Mouse (Mus musculus) limb, embryonic 15.5 days (tissue): ENCODE measurements at regions not wholly inside any gene's neighbourhood (a gene's known extent, or its start where the extent isn't known, plus 50 kb on each side); places are given as distances from the start of the nearest gene placed in this dataset.

ENCODE experiments used
- ATAC-seq: fragments of 200-750 bp; cut with Nextera tagmentation; 2 replicates; pipeline ENCODE4 v1.8.0; 2017; ENCODE audit warnings: low read depth, moderate TSS enrichment; ENCODE audit not compliant: insufficient number of reproducible peaks, low FRiP score, low TSS enrichment
- H3K27ac ChIP-seq: fragments of 300-500 bp; sonication (generic); 2 replicates; pipeline ENCODE4 v1.5.1; 2015; ENCODE audit warnings: moderate library complexity, mild to moderate bottlenecking, inconsistent platforms
- H3K27me3 ChIP-seq: fragments of 300-500 bp; sonication (generic); 2 replicates; pipeline ENCODE4 v1.6.1; 2015; ENCODE audit warnings: inconsistent platforms
- H3K36me3 ChIP-seq: fragments of 300-500 bp; sonication (generic); 2 replicates; pipeline ENCODE4 v1.6.1; 2015; ENCODE audit warnings: inconsistent platforms
- H3K4me1 ChIP-seq: fragments of 300-500 bp; sonication (generic); 2 replicates; pipeline ENCODE4 v1.6.1; 2015; ENCODE audit warnings: inconsistent platforms
- H3K4me2 ChIP-seq: fragments of 300-500 bp; sonication (generic); 2 replicates; pipeline ENCODE4 v1.6.1; 2015; ENCODE audit warnings: mild to moderate bottlenecking, inconsistent platforms
- H3K4me3 ChIP-seq: fragments of 300-500 bp; sonication (generic); 2 replicates; pipeline ENCODE4 v1.5.1; 2015; ENCODE audit warnings: mild to moderate bottlenecking, inconsistent platforms
- H3K9ac ChIP-seq: fragments of 300-500 bp; sonication (generic); 2 replicates; pipeline ENCODE4 v1.6.1; 2015; ENCODE audit warnings: inconsistent platforms
- H3K9me3 ChIP-seq: fragments of 300-500 bp; sonication (generic); 2 replicates; pipeline ENCODE4 v1.6.1; 2016; ENCODE audit warnings: inconsistent platforms
- WGBS: fragments of 180-500 bp; shearing (Covaris S2); methylation state at CpG from one replicate; pipeline ENCODE4 v1.1.7; 2015; 5-methylcytosine and 5-hydroxymethylcytosine counted together

GRCm38 (mm10) chr12:106446876-106447532 is 437.0 kb downstream of the Vrk1 start:
- Histone ChIP-seq H3K4me3 (no peak overlapping the region), H3K9me3 (no peaks in the 10 kb centered on the region), H3K9ac (no peak overlapping the region), H3K36me3 (no peaks in the 10 kb centered on the region), H3K27ac (no peak overlapping the region), H3K27me3 (0 out of 2 replicates have a peak, but pooled peaks cover 3% of the 10 kb centered on the region), H3K4me1 (no peaks in the 10 kb centered on the region), H3K4me2 (no peak overlapping the region)
- WGBS: 69% methylated on average over 20 of the region's 20 CpGs
- ATAC-seq: no peak

DNA sequence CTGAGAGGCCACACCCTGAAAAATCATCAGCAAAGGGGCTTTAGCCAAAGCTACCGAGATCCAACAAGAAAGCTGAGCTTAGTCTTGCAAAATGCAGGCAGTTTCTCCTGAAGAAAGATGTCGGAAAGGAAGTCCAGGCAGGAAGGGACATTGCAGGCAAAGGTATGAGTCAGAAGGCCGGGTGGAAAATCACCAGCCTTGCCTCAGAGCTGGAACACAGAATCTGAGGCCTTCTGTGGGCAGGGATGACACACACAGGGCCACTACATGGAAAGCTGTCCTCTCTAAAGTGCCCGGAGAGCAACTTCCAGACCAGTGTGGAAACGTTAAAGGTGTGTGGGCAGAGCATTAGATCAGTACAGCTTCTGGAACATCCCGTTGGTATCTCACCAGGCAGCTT is 438.5 kb downstream of the Vrk1 start:
- H3K27ac ChIP-seq: no peak overlapping the region
- no peak overlapping the region for H3K9ac ChIP-seq
- H3K27me3 ChIP-seq: 0 out of 2 replicates have a peak, but pooled peaks cover 3% of the 10 kb centered on the region
- no peak overlapping the region for H3K4me3 ChIP-seq
- no peak for ATAC-seq
- no peaks in the 10 kb centered on the region for H3K36me3 ChIP-seq
- no peak overlapping the region for H3K4me2 ChIP-seq
- H3K9me3 ChIP-seq: no peaks in the 10 kb centered on the region
- WGBS: 83% methylated on average over 6 of the region's 6 CpGs
- no peaks in the 10 kb centered on the region for H3K4me1 ChIP-seq

DNA sequence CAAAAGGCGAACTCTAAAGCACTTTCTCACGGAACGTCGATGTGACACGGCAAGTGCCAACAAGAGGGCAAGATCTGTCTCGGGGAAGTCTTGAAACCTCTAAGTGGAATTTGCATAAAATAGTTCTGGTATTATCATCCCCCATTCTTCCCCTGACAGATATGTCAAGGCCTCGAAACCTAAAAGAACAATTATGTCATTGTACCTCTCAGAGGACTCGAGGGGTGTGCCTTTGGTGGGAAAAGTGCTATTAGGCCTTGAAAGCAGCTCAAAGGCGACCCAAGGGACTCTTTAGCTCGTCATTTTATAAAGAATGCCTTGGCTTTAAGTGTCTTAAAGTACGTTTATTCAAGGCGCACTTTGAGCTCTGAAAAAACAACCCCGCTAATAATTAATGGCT is 443.5 kb downstream of the Vrk1 start:
- no peak overlapping the region for H3K4me3 ChIP-seq
- no peak overlapping the region for H3K4me2 ChIP-seq
- no peaks in the 10 kb centered on the region for H3K36me3 ChIP-seq
- H3K9me3 ChIP-seq: no peaks in the 10 kb centered on the region
- H3K27me3 ChIP-seq: peaks cover 9% of the 10 kb centered on the region; the same call in 1 of the 2 replicates
- H3K27ac ChIP-seq: no peak overlapping the region
- H3K4me1 ChIP-seq: no peaks in the 10 kb centered on the region
- 79% methylated on average over 13 of the region's 13 CpGs for WGBS
- no peak for ATAC-seq
- H3K9ac ChIP-seq: no peak overlapping the region

DNA sequence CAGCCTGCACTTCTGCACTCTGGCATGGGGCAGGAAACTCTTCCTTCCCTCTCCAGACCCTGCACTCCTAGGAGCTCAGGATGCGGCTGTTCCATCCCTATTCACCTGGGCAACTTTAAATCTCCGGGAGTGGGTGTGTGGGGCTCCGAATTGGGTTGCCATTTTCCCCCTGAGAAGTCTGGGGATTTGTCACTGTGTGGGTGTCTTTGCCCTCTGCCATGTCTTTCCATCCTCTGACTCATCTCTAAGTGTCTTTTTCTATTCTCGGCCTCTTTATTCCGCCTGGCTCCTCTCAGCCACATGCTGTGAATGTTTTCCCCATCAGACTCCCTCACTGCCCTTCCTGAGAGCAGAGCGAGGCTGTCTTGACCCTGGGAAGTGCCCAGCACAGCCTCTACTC is 448.2 kb downstream of the Vrk1 start:
- Histone ChIP-seq H3K4me3 (no peak overlapping the region), H3K27me3 (peaks cover 9% of the 10 kb centered on the region; the same call in 1 of the 2 replicates), H3K4me1 (no peaks in the 10 kb centered on the region), H3K9ac (no peak overlapping the region), H3K9me3 (no peaks in the 10 kb centered on the region), H3K4me2 (no peak overlapping the region), H3K27ac (no peak overlapping the region), H3K36me3 (no peaks in the 10 kb centered on the region)
- no peak for ATAC-seq
- WGBS: 54% methylated on average over 6 of the region's 6 CpGs

GRCm38 (mm10) chr12:106460650-106461049 is 450.6 kb downstream of the Vrk1 start:
- H3K9me3 ChIP-seq: no peaks in the 10 kb centered on the region
- H3K36me3 ChIP-seq: no peaks in the 10 kb centered on the region
- 85% methylated on average over 7 of the region's 7 CpGs for WGBS
- no peak overlapping the region for H3K4me2 ChIP-seq
- H3K9ac ChIP-seq: no peak overlapping the region
- ATAC-seq: no peak
- no peak overlapping the region for H3K4me3 ChIP-seq
- H3K27me3 ChIP-seq: peaks cover 9% of the 10 kb centered on the region
- H3K27ac ChIP-seq: no peak overlapping the region
- H3K4me1 ChIP-seq: no peaks in the 10 kb centered on the region

DNA sequence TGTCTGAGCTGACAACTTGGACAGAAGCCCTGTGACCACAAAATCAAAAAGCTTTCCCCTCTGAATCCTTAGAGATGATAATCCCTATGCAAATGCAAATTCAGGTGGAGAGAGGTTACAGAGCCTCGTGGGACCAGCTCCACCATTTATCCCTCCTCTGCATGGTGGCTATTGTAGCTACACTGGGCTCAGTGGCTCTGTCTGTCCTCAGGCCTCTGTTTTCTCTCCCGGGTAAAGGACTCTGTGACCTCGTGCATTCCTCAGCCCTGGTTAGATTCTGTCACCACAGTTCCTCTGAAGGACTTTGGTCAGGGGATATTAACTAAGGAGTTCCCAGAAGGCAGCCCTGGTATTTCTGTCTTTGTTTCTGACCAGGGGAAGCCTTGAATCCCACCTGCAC is 452.3 kb downstream of the Vrk1 start:
- no peaks in the 10 kb centered on the region for H3K4me1 ChIP-seq
- no peak overlapping the region for H3K9ac ChIP-seq
- no peak overlapping the region for H3K4me3 ChIP-seq
- no peak overlapping the region for H3K4me2 ChIP-seq
- peaks cover 4% of the 10 kb centered on the region for H3K27me3 ChIP-seq
- WGBS: 45% methylated on average over 3 of the region's 3 CpGs
- no peak overlapping the region for H3K27ac ChIP-seq
- H3K36me3 ChIP-seq: no peaks in the 10 kb centered on the region
- ATAC-seq: no peak
- H3K9me3 ChIP-seq: no peaks in the 10 kb centered on the region

DNA sequence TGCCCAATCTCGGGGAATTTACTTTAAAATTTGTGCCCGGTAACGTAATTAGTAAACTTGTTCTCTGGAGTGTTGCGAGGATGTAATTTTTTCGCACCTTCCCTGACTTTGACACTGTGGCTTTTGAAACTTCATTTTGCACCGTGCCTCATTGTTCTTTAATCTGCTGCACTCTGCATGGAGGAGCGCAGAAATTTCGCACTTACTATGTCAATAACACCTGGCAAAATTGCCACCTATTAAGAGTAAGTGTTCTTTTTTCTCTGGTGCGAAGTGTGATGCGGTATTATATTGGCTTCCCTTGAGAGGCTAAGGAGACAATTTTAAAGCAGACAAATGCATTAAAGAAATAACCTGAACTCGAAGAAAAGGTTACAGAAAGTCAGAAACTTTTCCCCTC is 454.7 kb downstream of the Vrk1 start:
- no peak for ATAC-seq
- no peak overlapping the region for H3K27ac ChIP-seq
- 27% methylated on average over 11 of the region's 11 CpGs for WGBS

DNA sequence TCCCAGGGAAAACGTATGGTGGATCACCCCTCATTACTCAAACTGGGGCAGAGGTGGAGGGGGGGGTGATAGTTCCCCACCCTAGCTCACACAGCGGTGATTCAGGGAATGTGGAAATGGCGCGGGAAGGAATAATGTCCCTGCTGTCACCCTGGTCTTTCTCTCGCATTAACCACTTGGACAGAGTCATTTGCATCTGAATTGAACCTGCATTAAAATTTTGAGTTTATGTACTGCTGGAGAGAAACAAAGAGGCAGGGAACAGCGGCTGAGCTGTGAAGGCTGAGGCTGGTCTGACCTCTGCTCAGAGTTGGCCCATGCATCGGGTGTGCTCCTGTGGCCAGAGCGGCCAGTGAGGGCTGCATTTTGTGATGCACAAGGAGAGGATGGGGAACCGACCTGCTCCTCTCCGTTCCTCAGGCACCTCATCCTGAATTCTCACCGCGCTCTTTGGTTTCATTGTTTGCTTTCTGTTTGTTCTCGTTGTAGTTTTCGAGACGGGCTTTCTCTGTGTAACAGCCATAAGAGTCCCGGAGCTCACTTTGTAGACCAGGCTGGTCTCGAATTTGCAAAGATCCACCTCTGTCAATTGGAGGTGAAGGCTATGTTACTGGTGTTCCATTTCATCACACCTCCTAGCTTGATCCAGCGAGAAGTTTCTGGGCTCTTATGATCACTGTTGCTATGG is 458.3 kb downstream of the Vrk1 start:
- H3K9ac ChIP-seq: no peak overlapping the region
- no peaks in the 10 kb centered on the region for H3K9me3 ChIP-seq
- no peak for ATAC-seq
- no peak overlapping the region for H3K27ac ChIP-seq
- H3K4me1 ChIP-seq: no peaks in the 10 kb centered on the region
- no peaks in the 10 kb centered on the region for H3K36me3 ChIP-seq
- 67% methylated on average over 18 of the region's 18 CpGs for WGBS
- H3K27me3 ChIP-seq: peaks cover 2% of the 10 kb centered on the region; the same call in 1 of the 2 replicates
- no peak overlapping the region for H3K4me3 ChIP-seq
- H3K4me2 ChIP-seq: no peak overlapping the region

More for the DNA sequence above, 454.7 kb downstream of the Vrk1 start:
- Histone ChIP-seq H3K9ac (no peak overlapping the region), H3K27me3 (peaks cover 2% of the 10 kb centered on the region; the same call in 1 of the 2 replicates), H3K36me3 (no peaks in the 10 kb centered on the region), H3K4me2 (no peak overlapping the region), H3K4me1 (no peaks in the 10 kb centered on the region), H3K4me3 (no peak overlapping the region), H3K9me3 (no peaks in the 10 kb centered on the region)

DNA sequence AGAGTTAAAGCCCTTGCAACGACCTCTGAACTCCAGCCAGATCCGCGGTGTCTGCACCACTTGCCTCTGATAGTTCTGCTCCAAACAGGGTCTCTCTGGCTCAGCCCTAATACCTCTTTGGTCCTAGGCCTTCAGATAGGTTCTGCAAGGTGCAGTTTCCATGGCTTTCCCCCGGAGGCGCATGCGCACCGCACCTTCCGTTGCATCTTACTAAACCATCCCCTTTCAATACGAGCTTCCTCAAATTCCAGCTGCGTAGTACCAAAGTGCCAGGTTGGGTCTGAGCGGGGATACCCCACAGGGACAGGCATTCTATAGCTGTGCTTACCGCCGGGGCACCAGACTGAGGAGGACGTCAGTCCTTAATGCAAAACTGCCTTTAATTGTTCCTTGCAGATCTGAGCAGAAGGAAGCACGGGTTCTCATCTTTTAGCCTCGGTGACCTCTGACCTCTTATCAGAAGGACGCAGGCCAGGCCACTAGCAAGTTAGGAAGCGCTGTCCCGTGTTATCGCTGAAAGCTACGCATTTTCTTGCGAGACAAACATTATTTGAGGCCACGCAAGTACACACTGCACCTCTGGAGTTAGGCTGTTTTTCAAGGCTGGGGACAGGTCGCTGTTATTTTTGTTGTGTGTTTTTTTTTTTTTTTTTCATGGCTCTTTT is 464.6 kb downstream of the Vrk1 start:
- no peak for ATAC-seq
- H3K4me2 ChIP-seq: no peak overlapping the region
- H3K9me3 ChIP-seq: no peaks in the 10 kb centered on the region
- H3K4me1 ChIP-seq: peaks cover 12% of the 10 kb centered on the region
- H3K27me3 ChIP-seq: peaks cover 52% of the 10 kb centered on the region
- H3K36me3 ChIP-seq: no peaks in the 10 kb centered on the region
- no peak overlapping the region for H3K4me3 ChIP-seq
- WGBS: 20% methylated on average over 24 of the region's 24 CpGs
- no peak overlapping the region for H3K9ac ChIP-seq
- H3K27ac ChIP-seq: no peak overlapping the region

DNA sequence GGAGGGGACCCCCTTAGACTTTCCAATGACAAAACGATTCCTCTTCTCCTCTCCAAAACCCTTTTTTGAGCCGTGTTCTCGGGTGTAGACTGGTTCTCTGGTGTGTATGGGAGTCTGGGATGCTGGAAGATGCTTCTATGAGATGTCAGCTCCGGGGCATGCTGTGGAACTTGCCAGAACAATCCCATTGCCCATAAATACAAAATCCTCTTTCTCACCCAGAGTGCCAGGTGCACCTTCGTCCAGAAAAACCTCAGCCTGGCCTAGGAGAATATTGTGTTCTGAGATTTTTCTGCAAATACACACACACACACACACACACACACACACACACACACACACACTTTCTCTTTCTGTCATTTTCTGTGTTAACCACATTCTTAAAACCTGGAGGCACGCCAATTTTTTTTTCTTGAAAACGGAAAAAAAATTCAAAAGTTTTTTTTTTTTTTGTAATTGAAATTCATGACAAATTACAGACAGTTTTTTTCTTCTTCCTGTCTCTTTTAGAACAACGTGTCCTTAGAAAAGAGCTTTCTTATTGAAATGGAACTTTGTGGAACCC is 465.5 kb downstream of the Vrk1 start:
- Histone ChIP-seq H3K4me3 (no peak overlapping the region), H3K27ac (no peak overlapping the region), H3K4me1 (peaks cover 15% of the 10 kb centered on the region), H3K27me3 (peaks cover 61% of the 10 kb centered on the region), H3K4me2 (no peak overlapping the region), H3K36me3 (no peaks in the 10 kb centered on the region), H3K9me3 (no peaks in the 10 kb centered on the region), H3K9ac (no peak overlapping the region)
- 53% methylated on average over 8 of the region's 8 CpGs for WGBS
- no peak for ATAC-seq

DNA sequence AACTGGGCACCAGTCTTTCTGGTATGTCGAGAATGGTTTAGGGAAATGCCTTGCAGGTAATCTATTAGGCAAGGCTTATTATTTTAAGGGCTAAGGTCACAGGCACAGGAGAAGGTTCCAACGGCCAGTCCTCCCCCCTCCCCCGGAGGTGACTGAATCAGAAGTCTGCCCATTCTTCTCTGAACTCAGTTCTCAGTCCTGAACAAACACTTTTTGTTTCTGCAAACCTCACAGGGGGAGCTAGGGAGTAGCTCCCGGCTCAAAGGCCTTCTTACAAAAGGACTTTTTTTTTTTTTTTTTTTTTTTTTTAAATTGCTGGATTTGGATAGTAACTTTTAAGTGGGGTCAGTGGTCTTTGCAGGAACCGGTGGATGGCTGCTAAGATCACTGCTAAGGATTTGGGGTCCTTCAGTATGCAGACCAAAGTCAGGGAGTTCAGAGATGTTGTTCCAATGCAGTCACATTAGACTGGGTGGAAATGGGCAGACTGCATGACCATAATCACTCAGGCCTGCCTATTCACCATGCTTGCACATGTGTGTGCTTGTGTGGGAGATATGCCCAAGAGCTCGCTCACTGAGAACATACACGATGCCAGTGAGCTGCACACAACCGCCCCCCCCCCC is 467.1 kb downstream of the Vrk1 start:
- H3K4me3 ChIP-seq: no peak overlapping the region
- H3K4me1 ChIP-seq: peaks cover 15% of the 10 kb centered on the region
- no peaks in the 10 kb centered on the region for H3K9me3 ChIP-seq
- no peak for ATAC-seq
- H3K4me2 ChIP-seq: no peak overlapping the region
- 27% methylated on average over 8 of the region's 8 CpGs for WGBS
- H3K36me3 ChIP-seq: no peaks in the 10 kb centered on the region
- H3K9ac ChIP-seq: no peak overlapping the region
- no peak overlapping the region for H3K27ac ChIP-seq
- peaks cover 77% of the 10 kb centered on the region for H3K27me3 ChIP-seq
